Mouse (Mus musculus) cerebellum, adult 11 months (tissue): Measurements from ENCODE around the gene Nod1.

ENCODE experiments used
- DNase-seq: peaks from one replicate; pipeline ENCODE4 v3.0.0; 2022

Gene Nod1

GRCm38 (mm10) chr6:54934930-54935329, 37.5 kb downstream of the Nod1 start:
- DNase-seq, result no peak

GRCm38 (mm10) chr6:54934313-54934712, 38.1 kb downstream of the Nod1 start:
- no peak for DNase-seq

- DNase-seq, result no peak
Measured at GRCm38 (mm10) chr6:54933866-54934265, 38.5 kb downstream of the Nod1 start.

GRCm38 (mm10) chr6:54933216-54933615, 39.2 kb downstream of the Nod1 start:
- DNase-seq, result no peak

- DNase-seq, result no peak
Measured at GRCm38 (mm10) chr6:54932526-54932925, 39.9 kb downstream of the Nod1 start.

DNA sequence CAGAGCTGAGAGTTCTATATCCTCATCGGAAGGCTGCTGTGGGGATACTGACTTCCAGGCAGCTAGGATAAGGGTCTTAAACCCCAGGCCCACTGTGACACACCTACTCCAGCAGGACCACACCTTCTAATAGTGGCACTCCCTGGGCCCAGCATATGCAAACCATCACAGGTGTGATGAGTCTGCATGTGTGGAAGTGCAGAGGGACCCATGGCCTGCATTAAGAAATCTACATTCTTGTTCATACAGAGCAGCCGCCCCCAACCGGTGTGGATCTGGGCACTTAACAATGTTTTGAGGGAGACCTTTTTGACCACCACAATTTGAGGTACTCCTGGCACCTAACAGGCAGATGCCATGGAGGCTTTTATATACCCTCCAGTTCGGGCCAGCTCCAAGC, 40.8 kb downstream of the Nod1 start:
- DNase-seq, result no peak

- DNase-seq, result no peak
Measured at GRCm38 (mm10) chr6:54927946-54928345, 44.5 kb downstream of the Nod1 start.

- DNase-seq, result no peak
Measured at GRCm38 (mm10) chr6:54926899-54927298, 45.5 kb downstream of the Nod1 start.

DNA sequence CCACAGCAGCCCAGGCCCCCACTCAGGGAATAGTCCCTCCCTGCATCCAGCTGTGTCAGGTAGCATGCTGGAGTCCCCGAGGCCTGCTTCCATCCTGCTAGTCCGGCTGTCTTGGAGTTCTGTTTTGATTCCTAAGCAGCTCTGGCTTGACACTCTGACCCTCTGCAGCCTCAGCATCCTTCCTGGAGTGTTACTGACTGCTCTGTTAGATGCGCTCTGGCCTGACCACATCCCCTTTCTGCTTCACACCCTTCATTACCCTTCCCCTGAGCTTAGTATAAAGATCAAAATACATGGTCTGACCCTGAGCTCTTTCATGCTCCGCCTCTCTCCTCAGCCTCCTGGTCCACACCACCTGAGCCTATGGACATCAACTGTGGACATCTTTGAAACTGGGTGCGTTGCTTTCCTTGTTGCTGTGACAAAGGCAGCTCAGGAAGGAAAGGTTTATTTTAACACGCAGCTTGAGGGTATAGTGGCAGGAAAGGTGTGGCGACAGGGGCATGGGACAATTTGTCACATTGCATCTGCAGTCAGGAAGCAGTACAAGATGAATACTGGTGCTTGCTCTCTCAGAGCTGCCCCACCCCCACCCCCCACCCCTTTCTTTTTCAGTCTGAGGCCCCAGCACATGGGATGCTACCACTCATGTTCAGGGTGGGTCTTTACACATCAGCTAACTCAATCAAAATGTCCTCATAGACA, 46.5 kb downstream of the Nod1 start:
- no peak for DNase-seq

DNA sequence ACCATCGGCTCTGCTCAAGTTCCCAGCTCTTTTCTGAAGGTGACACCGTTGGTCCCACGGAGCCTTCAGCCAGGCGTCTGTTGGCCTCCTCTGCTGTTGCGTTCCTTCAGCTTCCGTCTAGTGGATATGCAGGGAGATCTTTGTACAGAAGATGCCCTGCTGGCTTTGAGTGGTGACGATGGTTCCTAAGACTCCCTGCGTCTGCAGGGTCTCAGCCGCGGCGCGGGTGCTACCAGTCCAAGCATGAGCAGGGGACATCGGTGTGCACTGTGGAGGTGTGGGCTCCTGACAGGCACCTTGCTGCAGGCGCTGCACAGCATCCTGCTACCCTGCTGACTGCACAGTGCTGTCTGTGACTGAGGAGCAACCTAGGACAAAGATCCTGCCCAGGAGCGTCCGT, 47.9 kb downstream of the Nod1 start:
- no peak for DNase-seq

GRCm38 (mm10) chr6:54918521-54918920, 53.9 kb downstream of the Nod1 start:
- no peak for DNase-seq

DNA sequence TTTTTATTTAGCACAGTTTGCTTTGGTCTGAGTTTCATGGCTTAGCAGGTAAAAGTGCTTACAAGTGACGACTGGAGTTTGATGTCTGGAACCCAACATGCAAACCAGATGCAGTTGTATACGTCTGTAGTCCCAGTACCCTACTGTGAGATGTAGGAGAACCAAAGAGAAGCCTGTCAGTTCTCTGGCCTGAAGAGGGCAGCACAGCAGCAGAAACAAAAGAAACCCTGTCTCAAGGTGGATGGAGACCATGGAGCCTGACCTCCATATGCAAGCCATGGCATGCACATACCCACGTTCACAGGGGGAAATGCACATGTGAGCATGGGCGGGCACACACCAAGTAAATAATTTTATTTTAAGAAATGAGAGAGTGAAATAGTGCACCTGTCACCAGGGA, 54.9 kb downstream of the Nod1 start:
- peak; percentile 6 for DNase-seq

- DNase-seq, result no peak
Measured at GRCm38 (mm10) chr6:54916941-54917340, 55.5 kb downstream of the Nod1 start.

DNA sequence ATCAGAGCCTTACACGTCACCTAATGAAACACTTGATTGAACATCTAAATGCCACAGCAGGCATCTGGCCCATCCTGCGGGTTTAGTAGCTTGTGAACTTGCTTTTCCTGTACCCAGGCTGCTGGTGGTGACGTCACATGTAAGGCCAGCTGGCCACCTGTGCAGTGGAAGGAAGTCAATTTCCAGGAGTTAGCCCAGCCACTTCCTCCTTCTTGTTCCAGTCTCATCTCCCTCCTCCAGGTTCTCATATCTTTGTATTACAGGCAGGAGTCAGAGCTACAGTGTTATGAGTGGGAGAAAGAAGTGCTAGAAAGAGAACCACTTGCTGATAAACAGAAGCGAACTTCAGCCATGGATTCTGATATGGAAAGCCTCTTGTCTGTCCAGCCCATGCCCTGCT, 56.2 kb downstream of the Nod1 start:
- DNase-seq, result no peak

GRCm38 (mm10) chr6:54914977-54915376, 57.4 kb downstream of the Nod1 start:
- no peak for DNase-seq

- DNase-seq, result no peak
Measured at GRCm38 (mm10) chr6:54906053-54907040, 66.1 kb downstream of the Nod1 start.

GRCm38 (mm10) chr6:54902547-54902946, 69.9 kb downstream of the Nod1 start:
- DNase-seq, result no peak

DNA sequence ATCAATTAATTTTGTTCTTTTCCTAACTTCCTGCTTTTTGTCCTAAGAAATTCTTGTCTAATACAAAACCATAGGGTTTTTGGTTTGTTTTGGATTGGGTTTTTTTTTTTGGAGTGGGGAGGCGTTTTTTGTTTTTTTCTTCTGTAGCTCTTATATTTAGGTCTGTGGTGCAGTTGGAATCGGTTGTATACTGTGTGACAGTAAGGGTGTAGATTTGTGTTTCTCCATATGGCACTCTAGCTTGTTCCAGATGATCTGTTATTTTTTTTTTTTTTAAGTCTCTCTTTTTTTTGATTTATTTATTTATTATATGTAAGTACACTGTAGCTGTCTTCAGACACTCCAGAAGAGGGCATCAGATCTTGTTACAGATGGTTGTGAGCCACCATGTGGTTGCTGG, 72.2 kb downstream of the Nod1 start:
- DNase-seq, result no peak

GRCm38 (mm10) chr6:54891384-54891783, 81.0 kb downstream of the Nod1 start:
- no peak for DNase-seq

DNA sequence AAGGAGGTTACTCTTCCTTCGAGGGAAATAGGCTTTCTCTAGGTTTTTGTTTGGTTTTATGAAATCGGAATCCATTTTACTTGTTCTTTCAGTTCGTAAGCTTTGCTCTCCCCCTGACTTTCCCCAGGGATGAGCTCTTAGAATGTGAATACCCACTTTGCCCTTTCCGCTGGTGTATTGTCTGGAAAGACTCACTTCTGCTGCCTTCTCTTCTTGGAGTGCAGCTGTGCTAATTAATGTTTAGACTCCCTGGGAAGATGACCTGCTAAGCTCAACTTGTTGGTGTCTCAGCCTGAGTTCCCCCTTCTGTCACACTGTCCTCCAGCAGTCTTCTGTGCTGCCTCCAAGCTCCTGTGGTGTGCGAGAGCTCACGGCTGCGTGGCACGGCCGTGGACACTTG, 82.2 kb downstream of the Nod1 start:
- DNase-seq, result no peak

DNA sequence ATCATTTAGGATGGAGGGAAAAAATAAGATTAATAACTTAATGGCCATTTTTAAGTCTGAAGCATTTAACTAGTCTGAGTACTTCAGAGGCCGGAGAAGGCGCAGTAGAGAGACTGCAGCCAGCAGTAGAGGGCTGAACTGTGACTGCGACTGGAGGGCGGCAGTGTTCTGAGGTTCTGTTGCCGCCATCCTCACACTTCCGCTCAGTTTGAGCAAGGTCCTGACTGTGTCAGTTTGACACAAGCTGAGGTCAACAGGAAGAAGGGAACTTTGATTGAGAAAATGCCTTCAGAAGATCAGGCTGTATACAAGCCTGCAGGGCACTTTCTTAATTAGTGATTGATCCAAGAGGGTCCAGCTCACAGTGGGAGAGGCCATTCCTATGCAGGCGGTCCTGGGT, 86.2 kb downstream of the Nod1 start:
- no peak for DNase-seq

DNA sequence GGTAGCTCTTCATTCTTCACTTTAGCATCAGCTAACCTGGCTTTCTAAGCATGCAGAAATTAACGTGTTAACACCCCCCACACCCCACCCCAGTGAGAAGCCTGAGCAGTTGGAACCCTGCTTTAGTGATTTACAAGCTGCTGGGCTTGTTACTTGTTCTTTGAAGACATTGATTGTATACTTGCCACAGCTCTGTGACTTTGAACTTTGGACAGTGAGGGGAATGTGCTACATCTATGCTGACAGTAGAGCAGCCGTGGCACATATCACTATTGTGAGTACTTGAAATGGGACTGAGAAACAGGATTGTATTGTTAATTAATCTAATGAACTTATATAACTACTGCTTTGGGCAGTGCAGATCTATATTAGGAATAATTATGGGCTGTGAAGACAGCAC, 89.0 kb downstream of the Nod1 start:
- no peak for DNase-seq

GRCm38 (mm10) chr6:54880086-54880485, 92.3 kb downstream of the Nod1 start:
- DNase-seq, result no peak

DNA sequence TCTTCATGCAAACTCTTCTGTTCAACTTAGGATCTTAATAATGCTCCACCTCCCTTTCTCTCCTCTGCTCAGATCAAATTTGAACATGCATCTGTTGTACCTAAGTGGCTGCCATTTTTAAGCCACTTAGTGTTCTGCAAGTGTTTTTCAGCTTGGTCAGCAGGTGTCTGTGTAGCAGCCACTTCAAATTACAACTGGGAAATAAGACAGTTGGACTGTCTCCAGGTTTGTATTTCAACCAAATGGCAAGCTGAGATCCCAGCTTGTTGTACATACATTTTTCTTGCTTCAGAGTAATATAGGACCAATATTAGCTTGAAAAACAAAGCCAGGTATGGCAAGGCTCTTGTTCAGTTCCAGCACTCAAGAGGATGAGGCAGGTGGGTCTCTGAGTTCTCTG, 93.9 kb downstream of the Nod1 start:
- DNase-seq, result no peak
